Mouse (Mus musculus): ENCODE data around the gene Klk5. TPM values are rescaled to one million over a fixed set of nuclear protein-coding genes. Genes with fewer than 3 reads are reported as not detected.

Klk5 gene
- polyA plus RNA-seq (2015; fragmentation: Nextera tagmentation; extraction: Ambion mirVana): not detected in 2 replicates

GRCm38 (mm10) chr7:43841701-43842100 lies at the start of gene Klk5:
Gene Klk5, plus strand, starts transcription at chr7:43841971.
- Histone ChIP-seq H3K36me3 (no peaks in the 10 kb centered on the region), H3K9me3 (no peaks in the 10 kb centered on the region), H3K4me2 (replicated peaks) (no peak within 1 kb of the TSS), H3K9ac (replicated peaks) (no peak within 1 kb of the TSS), H3K4me3 (no peak within 1 kb of the TSS), H3K27me3 (no peaks in the 10 kb centered on the region), H3K27ac (replicated peaks) (no peak within 1 kb of the TSS), H3K4me1 (no peaks in the 10 kb centered on the region)
- no peak for ATAC-seq (replicated peaks)
- 67% methylated on average over 3 of the region's 3 CpGs for WGBS

- peak overlapping the region; percentile 52 for H3K4me3 ChIP-seq
- no peaks in the 10 kb centered on the region for H3K36me3 ChIP-seq
- H3K27ac ChIP-seq (replicated peaks): no peak overlapping the region
- peak overlapping the region; percentile 80 for H3K4me2 ChIP-seq (replicated peaks)
- peak overlapping the region; percentile 55 for H3K9ac ChIP-seq (replicated peaks)
- WGBS: 7% methylated on average over 8 of the region's 8 CpGs
- H3K9me3 ChIP-seq: no peaks in the 10 kb centered on the region
- ATAC-seq (replicated peaks): no peak
- H3K4me1 ChIP-seq: peaks cover 20% of the 10 kb centered on the region
- H3K27me3 ChIP-seq: peaks cover 32% of the 10 kb centered on the region
These were observed 45.4 kb upstream of the Klk5 start for GRCm38 (mm10) chr7:43796355-43796754.

GRCm38 (mm10) chr7:43797333-43797769 lies 44.4 kb upstream of the Klk5 start, which contains the start of gene Klk8:
Gene Klk8, plus strand, starts transcription at chr7:43797577.
- no peak within 1 kb of the TSS for H3K27ac ChIP-seq (replicated peaks)

GRCm38 (mm10) chr7:43797844-43798462 lies 43.8 kb upstream of the Klk5 start:
- WGBS: 36% methylated on average over 13 of the region's 13 CpGs
- ATAC-seq (replicated peaks): peak; percentile 57
- Histone ChIP-seq H3K36me3 (no peaks in the 10 kb centered on the region), H3K27me3 (peaks cover 32% of the 10 kb centered on the region), H3K9me3 (no peaks in the 10 kb centered on the region), H3K9ac (replicated peaks) (peak overlapping the region; percentile 55), H3K4me2 (replicated peaks) (peak overlapping the region; percentile 80), H3K27ac (replicated peaks) (no peak overlapping the region), H3K4me3 (peak overlapping the region; percentile 52), H3K4me1 (peaks cover 20% of the 10 kb centered on the region)

More at GRCm38 (mm10) chr7:43797333-43797769, 44.4 kb upstream of the Klk5 start, which contains the start of gene Klk8:
- Histone ChIP-seq H3K4me2 (replicated peaks) (peak within 1 kb of the TSS; percentile 80), H3K4me1 (peaks cover 20% of the 10 kb centered on the region), H3K9me3 (no peaks in the 10 kb centered on the region), H3K27me3 (peaks cover 32% of the 10 kb centered on the region), H3K36me3 (no peaks in the 10 kb centered on the region), H3K9ac (replicated peaks) (peak within 1 kb of the TSS; percentile 55), H3K4me3 (peak within 1 kb of the TSS; percentile 52)
- under 1% methylated on average over 28 of the region's 28 CpGs for WGBS
- peak; percentile 30 for ATAC-seq (replicated peaks)

GRCm38 (mm10) chr7:43799876-43800275 lies 41.9 kb upstream of the Klk5 start:
- Histone ChIP-seq H3K4me2 (replicated peaks) (no peak overlapping the region), H3K36me3 (no peaks in the 10 kb centered on the region), H3K9ac (replicated peaks) (no peak overlapping the region), H3K27ac (replicated peaks) (no peak overlapping the region), H3K27me3 (peaks cover 27% of the 10 kb centered on the region), H3K4me1 (peaks cover 20% of the 10 kb centered on the region), H3K4me3 (no peak overlapping the region), H3K9me3 (no peaks in the 10 kb centered on the region)
- WGBS: 75% methylated on average over 7 of the region's 7 CpGs
- no peak for ATAC-seq (replicated peaks)

- H3K27ac ChIP-seq (replicated peaks): no peak within 1 kb of the TSS
- H3K4me1 ChIP-seq: no peaks in the 10 kb centered on the region
- ATAC-seq (replicated peaks): no peak
- H3K9me3 ChIP-seq: no peaks in the 10 kb centered on the region
- no peak within 1 kb of the TSS for H3K9ac ChIP-seq (replicated peaks)
- no peak within 1 kb of the TSS for H3K4me2 ChIP-seq (replicated peaks)
- H3K4me3 ChIP-seq: no peak within 1 kb of the TSS
- no peaks in the 10 kb centered on the region for H3K36me3 ChIP-seq
- H3K27me3 ChIP-seq: no peaks in the 10 kb centered on the region
- WGBS: 55% methylated on average over 5 of the region's 5 CpGs
These were observed 30.8 kb upstream of the Klk5 start, which contains the start of gene Klk7 for GRCm38 (mm10) chr7:43810994-43811393. Gene Klk7, plus strand, starts transcription at chr7:43811294.

GRCm38 (mm10) chr7:43815211-43815610 lies 26.6 kb upstream of the Klk5 start:
- 84% methylated on average over 7 of the region's 7 CpGs for WGBS
- Histone ChIP-seq H3K4me1 (no peaks in the 10 kb centered on the region), H3K36me3 (no peaks in the 10 kb centered on the region), H3K27ac (replicated peaks) (no peak overlapping the region), H3K9me3 (no peaks in the 10 kb centered on the region), H3K4me3 (no peak overlapping the region), H3K9ac (replicated peaks) (no peak overlapping the region), H3K4me2 (replicated peaks) (no peak overlapping the region), H3K27me3 (no peaks in the 10 kb centered on the region)
- ATAC-seq (replicated peaks): no peak

- no peak overlapping the region for H3K4me3 ChIP-seq
- H3K9me3 ChIP-seq: no peaks in the 10 kb centered on the region
- no peaks in the 10 kb centered on the region for H3K4me1 ChIP-seq
- H3K36me3 ChIP-seq: no peaks in the 10 kb centered on the region
- no peak overlapping the region for H3K4me2 ChIP-seq (replicated peaks)
- ATAC-seq (replicated peaks): no peak
- no peak overlapping the region for H3K9ac ChIP-seq (replicated peaks)
- no peak overlapping the region for H3K27ac ChIP-seq (replicated peaks)
- H3K27me3 ChIP-seq: no peaks in the 10 kb centered on the region
These were observed 25.0 kb upstream of the Klk5 start for GRCm38 (mm10) chr7:43816746-43817145.

GRCm38 (mm10) chr7:43821581-43821980 lies 20.2 kb upstream of the Klk5 start:
- 93% methylated on average over 7 of the region's 7 CpGs for WGBS
- Histone ChIP-seq H3K36me3 (no peaks in the 10 kb centered on the region), H3K27me3 (no peaks in the 10 kb centered on the region), H3K4me1 (no peaks in the 10 kb centered on the region), H3K27ac (replicated peaks) (no peak overlapping the region), H3K9ac (replicated peaks) (no peak overlapping the region), H3K9me3 (no peaks in the 10 kb centered on the region), H3K4me3 (no peak overlapping the region), H3K4me2 (replicated peaks) (no peak overlapping the region)
- no peak for ATAC-seq (replicated peaks)

- no peaks in the 10 kb centered on the region for H3K36me3 ChIP-seq
- H3K4me2 ChIP-seq (replicated peaks): no peak within 1 kb of the TSS
- no peak for ATAC-seq (replicated peaks)
- H3K4me1 ChIP-seq: no peaks in the 10 kb centered on the region
- no peak within 1 kb of the TSS for H3K27ac ChIP-seq (replicated peaks)
- H3K27me3 ChIP-seq: no peaks in the 10 kb centered on the region
- no peak within 1 kb of the TSS for H3K9ac ChIP-seq (replicated peaks)
- no peak within 1 kb of the TSS for H3K4me3 ChIP-seq
- 81% methylated on average over 10 of the region's 10 CpGs for WGBS
- no peaks in the 10 kb centered on the region for H3K9me3 ChIP-seq
These were observed 17.6 kb upstream of the Klk5 start, which contains the start of gene Klk6 for GRCm38 (mm10) chr7:43824199-43824598. Gene Klk6, plus strand, starts transcription at chr7:43824499.

GRCm38 (mm10) chr7:43826056-43826455 lies 15.7 kb upstream of the Klk5 start:
- Histone ChIP-seq H3K4me2 (replicated peaks) (no peak overlapping the region), H3K4me1 (no peaks in the 10 kb centered on the region), H3K27ac (replicated peaks) (no peak overlapping the region), H3K9ac (replicated peaks) (no peak overlapping the region), H3K27me3 (no peaks in the 10 kb centered on the region), H3K4me3 (no peak overlapping the region), H3K9me3 (no peaks in the 10 kb centered on the region), H3K36me3 (no peaks in the 10 kb centered on the region)
- no peak for ATAC-seq (replicated peaks)
- 89% methylated on average over 5 of the region's 5 CpGs for WGBS

- Histone ChIP-seq H3K36me3 (no peaks in the 10 kb centered on the region), H3K4me3 (no peak overlapping the region), H3K27me3 (no peaks in the 10 kb centered on the region), H3K4me2 (replicated peaks) (no peak overlapping the region), H3K9me3 (no peaks in the 10 kb centered on the region), H3K9ac (replicated peaks) (no peak overlapping the region), H3K27ac (replicated peaks) (no peak overlapping the region), H3K4me1 (no peaks in the 10 kb centered on the region)
- no peak for ATAC-seq (replicated peaks)
- WGBS: 82% methylated on average over 4 of the region's 4 CpGs
These were observed 14.1 kb upstream of the Klk5 start for GRCm38 (mm10) chr7:43827706-43828105.

GRCm38 (mm10) chr7:43829006-43829405 lies 12.8 kb upstream of the Klk5 start:
- no peak overlapping the region for H3K4me2 ChIP-seq (replicated peaks)
- no peak overlapping the region for H3K9ac ChIP-seq (replicated peaks)
- WGBS: 89% methylated on average over 8 of the region's 8 CpGs
- H3K4me3 ChIP-seq: no peak overlapping the region
- H3K4me1 ChIP-seq: no peaks in the 10 kb centered on the region
- H3K27ac ChIP-seq (replicated peaks): no peak overlapping the region
- no peaks in the 10 kb centered on the region for H3K36me3 ChIP-seq
- H3K27me3 ChIP-seq: no peaks in the 10 kb centered on the region
- H3K9me3 ChIP-seq: no peaks in the 10 kb centered on the region
- ATAC-seq (replicated peaks): no peak

Measured in forebrain, embryonic 15.5 days (tissue).